Mouse (Mus musculus): ENCODE data around the gene Pnliprp2. TPM values are rescaled to one million over a fixed set of nuclear protein-coding genes. Genes with fewer than 3 reads are reported as not detected.

The Pnliprp2 gene
- polyA plus RNA-seq, 2 experiments from 2014 or later = not detected

- ATAC-seq = no peak
Measured at GRCm38 (mm10) chr19:58805191-58805779, 45.8 kb downstream of the Pnliprp2 start.

DNA sequence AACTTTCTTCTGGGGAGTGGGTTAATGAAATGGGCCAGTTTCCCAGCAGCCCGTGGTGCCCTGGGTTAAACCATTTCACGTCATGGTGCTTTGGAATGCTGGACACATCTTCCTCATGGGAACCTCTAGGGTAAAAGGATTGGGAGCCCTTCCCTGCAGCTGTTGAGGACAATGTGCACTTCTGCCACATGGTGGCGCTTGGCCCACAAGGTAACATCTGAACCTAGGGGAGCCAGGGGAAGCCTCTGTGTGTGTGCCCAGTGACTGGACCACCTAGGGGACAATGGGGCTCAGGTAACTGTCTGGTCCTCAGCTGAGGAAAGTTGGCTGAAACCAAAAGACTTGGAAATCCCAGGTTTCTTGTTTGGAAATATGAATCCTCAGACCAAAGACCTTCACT, 46.8 kb downstream of the Pnliprp2 start:
- ATAC-seq = no peak

- no peak for ATAC-seq
Measured at GRCm38 (mm10) chr19:58808864-58809263, 49.3 kb downstream of the Pnliprp2 start.

DNA sequence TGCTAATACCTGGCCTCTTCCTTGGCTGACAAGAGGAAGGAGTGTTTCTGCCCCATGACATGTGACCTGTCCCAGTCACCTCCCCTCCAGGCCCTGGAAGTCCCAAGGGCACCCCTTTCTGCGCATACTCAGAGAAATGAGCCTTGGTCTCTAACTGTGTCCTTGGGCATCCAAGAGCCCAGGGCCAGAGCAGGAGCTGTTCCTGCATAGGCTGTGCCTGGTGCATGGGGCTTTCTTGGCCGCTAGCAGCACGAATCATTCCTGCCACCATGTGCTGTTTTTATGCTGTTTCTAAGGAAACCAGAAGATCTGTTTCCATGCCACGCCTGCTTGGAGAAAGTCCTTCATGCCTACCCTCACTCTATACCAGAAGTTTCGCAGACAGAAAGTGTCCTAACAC, 51.0 kb downstream of the Pnliprp2 start:
- ATAC-seq = no peak

DNA sequence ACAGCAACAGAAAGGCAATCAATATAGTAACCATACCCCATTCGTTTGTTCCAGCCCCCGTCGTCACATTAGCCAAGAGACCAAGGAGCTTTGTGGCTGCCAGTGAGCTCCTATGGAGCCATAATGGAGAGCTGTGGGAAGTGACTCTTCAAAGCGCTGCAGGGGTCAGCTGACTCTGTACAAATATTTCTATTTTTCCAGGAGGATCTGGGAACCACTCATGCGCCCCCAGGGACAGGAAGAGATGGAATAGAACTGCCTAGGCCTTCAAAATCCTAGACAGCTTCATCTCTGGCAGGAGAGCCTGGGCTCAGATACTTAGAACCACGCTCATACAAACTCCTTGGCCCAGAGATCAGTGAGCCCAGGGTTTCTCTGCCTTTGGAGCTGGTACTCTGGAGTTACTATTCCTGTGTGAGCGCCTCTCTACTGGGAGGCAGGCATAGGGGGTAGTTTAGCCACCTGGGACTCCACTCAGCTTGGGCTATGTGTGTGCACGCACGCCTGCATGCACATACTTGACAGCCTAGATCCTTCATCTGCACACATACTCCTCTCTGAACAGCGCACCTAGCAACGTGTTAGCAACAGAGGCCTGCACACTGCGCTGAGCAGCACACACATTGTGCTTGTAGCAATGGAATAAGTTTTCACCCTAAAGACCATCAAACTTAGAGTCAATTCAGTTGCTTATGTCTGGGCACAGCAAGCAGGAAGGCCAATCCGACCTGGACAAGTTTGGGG, 55.8 kb downstream of the Pnliprp2 start:
- no peak for ATAC-seq

DNA sequence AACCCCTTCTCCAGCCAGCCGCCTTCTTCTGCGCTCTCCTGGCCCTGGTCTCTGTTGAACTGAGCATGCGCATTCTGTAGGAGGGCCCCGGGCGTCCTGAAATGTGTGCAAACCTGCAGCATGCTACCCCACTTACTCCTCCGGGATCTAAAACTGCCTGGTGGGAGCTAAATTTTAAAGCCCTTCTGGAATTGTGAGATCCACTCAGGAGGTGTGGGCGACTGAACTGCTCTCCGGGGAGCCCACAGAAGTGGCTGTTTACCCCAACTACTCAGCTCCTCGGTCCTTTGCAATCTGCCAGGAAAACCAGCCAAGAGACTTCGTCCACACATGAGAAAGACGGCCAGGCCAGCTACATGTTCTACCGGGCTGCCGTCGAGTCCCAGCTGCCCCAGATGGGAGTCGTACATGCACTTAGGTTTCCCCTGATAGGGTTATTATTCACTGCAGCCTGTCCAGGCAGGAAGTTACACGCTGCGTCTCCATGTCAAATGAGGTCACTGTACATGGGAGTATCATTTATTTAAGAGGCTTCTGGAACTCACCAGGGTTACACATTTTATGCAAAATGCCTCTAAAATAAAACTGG, 57.0 kb downstream of the Pnliprp2 start:
- no peak for ATAC-seq

DNA sequence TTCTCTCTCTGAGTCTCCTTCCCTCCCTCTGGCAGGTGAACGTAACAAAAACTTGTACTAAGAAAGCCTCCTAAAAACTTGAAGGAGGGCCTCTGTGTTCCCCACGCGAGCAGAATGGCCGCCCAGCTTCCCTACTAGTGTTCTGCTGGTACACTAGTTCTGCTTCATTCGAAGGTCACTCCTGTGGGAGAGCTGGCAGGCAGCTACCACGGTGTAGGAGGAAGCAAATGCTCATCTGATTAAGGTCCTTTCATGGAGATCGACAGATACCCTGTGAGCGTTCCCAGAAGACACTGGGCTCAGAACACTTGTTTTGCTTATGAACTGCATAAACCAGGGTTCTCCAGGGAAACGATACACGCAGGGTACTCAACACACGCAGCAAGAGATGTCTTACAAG, 57.9 kb downstream of the Pnliprp2 start:
- no peak for ATAC-seq

DNA sequence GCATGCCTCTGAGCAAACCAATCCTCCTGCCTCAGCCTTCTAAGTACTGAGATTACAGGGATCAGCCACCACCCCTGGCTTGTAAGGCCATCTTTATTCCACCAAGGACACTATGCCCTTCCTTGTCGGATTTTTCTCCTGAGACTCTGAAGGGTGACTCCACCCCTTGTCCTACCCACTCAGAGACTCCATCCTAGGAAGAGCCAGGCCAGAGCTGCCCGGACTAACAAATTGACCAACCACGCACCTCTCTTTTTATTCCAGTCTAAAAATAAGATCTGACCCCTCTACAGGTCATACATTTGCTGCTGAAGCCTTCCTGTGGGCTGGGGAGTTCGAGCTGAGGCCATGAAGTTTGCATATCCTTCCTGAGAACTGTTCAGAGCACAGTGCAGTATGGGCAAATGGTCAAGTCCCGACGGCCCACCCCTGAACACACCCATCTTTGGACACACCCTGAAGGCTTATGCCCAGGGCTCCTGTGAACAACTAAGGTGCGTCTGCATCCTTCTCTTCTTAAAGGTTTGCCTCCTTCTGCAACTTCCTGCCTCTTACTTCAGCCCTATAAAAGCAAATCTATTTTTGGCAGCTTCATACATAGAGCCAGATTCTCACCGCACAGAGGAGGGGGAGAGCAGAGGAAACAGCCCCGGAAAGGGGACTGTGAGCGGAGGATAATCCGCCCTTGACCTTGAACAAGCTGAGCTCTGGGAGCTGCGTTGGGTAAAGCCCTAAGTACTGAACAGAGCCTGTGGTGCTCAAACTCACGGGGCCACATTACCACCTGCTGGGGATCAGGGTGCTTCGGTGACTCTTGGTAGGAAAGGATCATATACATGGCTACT, 59.3 kb downstream of the Pnliprp2 start:
- ATAC-seq = peak; percentile 47

GRCm38 (mm10) chr19:58822454-58823200, 63.1 kb downstream of the Pnliprp2 start:
- no peak for ATAC-seq

GRCm38 (mm10) chr19:58823301-58823700, 63.8 kb downstream of the Pnliprp2 start:
- no peak for ATAC-seq

- no peak for ATAC-seq
Measured at GRCm38 (mm10) chr19:58824316-58824715, 64.8 kb downstream of the Pnliprp2 start.

Other genes starting within 250 kb of the Pnliprp2 start
- not detected for gene Ccdc172, start 247.7 kb upstream of the Pnliprp2 start, polyA plus RNA-seq (2017; shearing (Covaris generic))
- gene Pnlip, start 107.2 kb upstream of the Pnliprp2 start, polyA plus RNA-seq (2017; shearing (Covaris generic)) = not detected
- not detected for gene Pnliprp1, start 30.8 kb upstream of the Pnliprp2 start, polyA plus RNA-seq (2017; shearing (Covaris generic))
- not detected for gene 1700019N19Rik, start 34.7 kb downstream of the Pnliprp2 start, polyA plus RNA-seq (2017; shearing (Covaris generic))
- gene Eno4, start 183.7 kb downstream of the Pnliprp2 start, polyA plus RNA-seq (2017; shearing (Covaris generic)) = not detected
- gene Hspa12a, start 183.9 kb downstream of the Pnliprp2 start, polyA plus RNA-seq (2017; shearing (Covaris generic)) = 1 to 10 TPM in 1 of 2 experiments, under 1 TPM in 1; 0.98 to 2.1 TPM